In the genomic region with DNA sequence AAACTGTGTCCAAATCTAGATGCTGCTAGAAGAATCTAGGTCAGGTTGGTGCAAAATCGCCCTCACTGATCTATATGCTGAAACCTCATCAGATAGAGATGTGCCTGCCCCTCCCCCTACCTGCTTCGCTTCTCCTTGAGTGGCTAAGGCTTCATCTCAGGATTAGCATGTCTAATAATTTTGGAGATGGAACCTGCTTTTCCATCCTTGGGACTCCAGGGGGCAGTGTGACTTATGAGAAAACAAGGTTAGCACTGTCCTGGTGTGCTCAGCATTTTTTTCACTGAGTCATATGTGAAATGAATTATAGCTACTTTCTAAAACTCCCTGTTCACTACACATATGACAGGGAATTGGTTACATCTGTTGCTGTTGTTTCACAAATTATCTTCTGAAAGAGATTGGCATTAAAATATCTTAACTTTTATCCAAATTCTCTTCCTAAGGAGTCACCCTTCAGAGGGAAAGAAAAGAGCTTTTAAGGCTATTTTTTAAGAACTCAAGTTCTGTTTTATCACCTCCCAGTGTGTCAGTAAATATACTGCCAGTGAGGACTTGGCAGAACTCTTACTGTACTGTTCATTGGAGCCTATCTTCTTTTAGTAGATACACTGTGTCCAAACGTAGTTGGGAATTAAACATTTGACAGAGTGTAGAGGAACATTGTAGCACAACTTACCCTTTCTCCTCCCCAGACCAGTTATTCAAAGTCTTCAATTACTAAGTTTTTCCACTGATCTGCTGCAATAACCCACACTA, we compare ENCODE assay signal across 8 mouse cellular contexts.
DNase-seq lines count a peak whose midpoint lies in the region; ATAC-seq and TF ChIP-seq lines count a peak whose summit lies in the region.

No protein-coding gene starts in this region.

- no peak overlapping the region for H3K4me3 ChIP-seq in intestine, postnatal 0 days (ENCODE audit: low read depth, low read length)
- H3K4me3 ChIP-seq in left cerebral cortex, adult 2 months: no peak overlapping the region
- no peak overlapping the region for H3K4me3 ChIP-seq in midbrain, embryonic 14.5 days (replicated peaks; ENCODE audit: low read depth, low read length)

- no peaks in the 10 kb centered on the region for H3K4me1 ChIP-seq in intestine, postnatal 0 days (replicated peaks; ENCODE audit: control insufficient read depth, insufficient read depth, low read length)
- no peaks in the 10 kb centered on the region for H3K4me1 ChIP-seq in midbrain, embryonic 14.5 days (ENCODE audit: control insufficient read depth, insufficient read depth, low read length)

- no peaks in the 10 kb centered on the region for H3K27me3 ChIP-seq in intestine, postnatal 0 days (replicated peaks; ENCODE audit: control insufficient read depth, insufficient read depth, low read length)
- no peaks in the 10 kb centered on the region for H3K27me3 ChIP-seq in midbrain, embryonic 14.5 days (ENCODE audit: control insufficient read depth, insufficient read depth, low read length)

- H3K36me3 ChIP-seq in intestine, postnatal 0 days (ENCODE audit: control insufficient read depth, insufficient read depth): no peaks in the 10 kb centered on the region
- no peaks in the 10 kb centered on the region for H3K36me3 ChIP-seq in midbrain, embryonic 14.5 days (ENCODE audit: control insufficient read depth, insufficient read depth, low read length)

- H3K9ac ChIP-seq in intestine, postnatal 0 days (ENCODE audit: low read depth, low read length): no peak overlapping the region
- H3K9ac ChIP-seq in midbrain, embryonic 14.5 days (replicated peaks; ENCODE audit: low read length): no peak overlapping the region

- no peak overlapping the region for H3K4me2 ChIP-seq in intestine, postnatal 0 days (replicated peaks; ENCODE audit: low read depth)
- H3K4me2 ChIP-seq in midbrain, embryonic 14.5 days (ENCODE audit: low read length): no peak overlapping the region

- DNase-seq in ovary, adult 18-20 months (ENCODE audit: low spot score): peak; percentile 13
- DNase-seq in ovary, postnatal 10 days (ENCODE audit: low spot score): no peak
- DNase-seq in cerebellum, adult 9-11 months: peak; percentile 8
- peak; percentile 46 to 73 for DNase-seq in frontal cortex, postnatal 36 days (ENCODE audit: low spot score in 2 of 2)
- peak; percentile 43 to 46 for DNase-seq in left cerebral cortex, adult 2 months (ENCODE audit: extremely low spot score in 1 of 2, low spot score in 2 of 2)
- DNase-seq in midbrain, embryonic 14.5 days: peak; percentile 73
- DNase-seq in spleen, postnatal 14 days (ENCODE audit: low spot score in 2 of 2): no peak

- H3K27ac ChIP-seq in intestine, postnatal 0 days (ENCODE audit: low read depth, low read length): no peak overlapping the region
- no peak overlapping the region for H3K27ac ChIP-seq in left cerebral cortex, adult 2 months
- no peak overlapping the region for H3K27ac ChIP-seq in midbrain, embryonic 14.5 days (replicated peaks; ENCODE audit: low read depth, low read length)

- 48% methylated on average over 3 of the region's 3 CpGs for WGBS in intestine, postnatal 0 days
- WGBS in midbrain, embryonic 14.5 days: 47% methylated on average over 3 of the region's 3 CpGs

- TF ChIP-seq CTCF in intestine, postnatal 0 days (IDR thresholded peaks at IDR 0.05; ENCODE audit: low read depth): peak; percentile 73
- TF ChIP-seq CTCF in left cerebral cortex, adult 2 months (IDR thresholded peaks at IDR 0.05): peak; percentile 76

- ATAC-seq in intestine, postnatal 0 days: 0 out of 2 replicates have a peak, but pooled peaks have one; percentile 43
- ATAC-seq in midbrain, embryonic 14.5 days (ENCODE audit: low FRiP score, low TSS enrichment): no peak; the same call in 1 of the 2 replicates

- H3K9me3 ChIP-seq in intestine, postnatal 0 days (ENCODE audit: control insufficient read depth): no peaks in the 10 kb centered on the region
- H3K9me3 ChIP-seq in midbrain, embryonic 14.5 days (ENCODE audit: control insufficient read depth, low read length): no peaks in the 10 kb centered on the region

- intact Hi-C loops in left cerebral cortex, adult 2 months (cut with DNase I): loop anchor here (2.0 to 10.0 kb wide), 5 partner anchors 180 to 680 kb away; a partner anchor contains a TSS

Comparison
In these comparisons a context has a peak if more than half of its experiments do, and no peak if none do; other contexts are left out.
1. DNase-seq: peak in ovary, adult 18-20 months (single experiment), cerebellum, adult 9-11 months (single experiment), frontal cortex, postnatal 36 days (2 of 2), left cerebral cortex, adult 2 months (2 of 2) and midbrain, embryonic 14.5 days (single experiment); none in ovary, postnatal 10 days (single experiment) and spleen, postnatal 14 days (0 of 2).